Mouse (Mus musculus): ENCODE measurements around the gene Erc2.
"Not testable (repeated sequence)": the region's sequence is repeated elsewhere in the genome, so short reads cannot be mapped to it uniquely, and the experiment has no call there.

Erc2 gene

DNA sequence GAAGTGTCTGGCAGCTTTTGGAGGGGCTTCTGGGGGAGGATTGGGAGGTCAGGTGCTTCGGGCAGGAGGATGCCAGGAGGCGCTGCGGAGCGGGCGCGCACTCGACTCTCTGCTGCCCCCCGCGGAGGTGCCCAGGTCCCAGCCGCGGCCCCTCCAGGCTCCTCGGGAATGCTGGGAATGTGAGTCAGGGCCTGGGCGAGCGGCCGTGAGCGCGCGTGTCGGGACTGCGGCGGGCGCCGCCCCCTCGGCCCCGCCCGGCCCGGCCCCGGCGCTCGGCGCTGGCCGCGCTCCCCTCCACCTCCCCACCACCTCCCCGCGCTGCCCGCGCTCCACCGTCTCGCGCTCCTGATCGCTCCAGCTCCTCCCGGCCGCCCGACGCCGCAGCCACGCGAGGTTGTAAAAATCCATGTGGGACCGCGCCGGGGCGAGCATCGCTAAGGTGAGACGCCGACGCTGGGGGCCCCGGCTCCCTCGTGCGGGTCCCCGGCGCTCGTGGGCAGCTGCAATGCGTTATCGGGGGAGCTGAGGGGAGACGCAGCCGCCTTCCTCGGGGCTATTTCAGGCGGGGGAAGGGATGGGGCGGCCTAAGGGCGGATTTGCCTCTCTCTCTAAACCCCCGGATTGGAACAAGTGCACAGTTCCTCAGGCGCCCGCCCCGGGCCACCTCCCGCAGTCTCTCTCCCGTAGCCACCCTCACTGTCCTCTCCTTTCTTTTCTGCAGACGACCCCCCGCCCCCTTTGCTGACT, at the start of gene Erc2:
TSS of gene Erc2 (plus strand) at position 253 of the 747 bp plus-strand sequence.
- DNase-seq = peak in 1 of 2 experiments; percentile 4

DNA sequence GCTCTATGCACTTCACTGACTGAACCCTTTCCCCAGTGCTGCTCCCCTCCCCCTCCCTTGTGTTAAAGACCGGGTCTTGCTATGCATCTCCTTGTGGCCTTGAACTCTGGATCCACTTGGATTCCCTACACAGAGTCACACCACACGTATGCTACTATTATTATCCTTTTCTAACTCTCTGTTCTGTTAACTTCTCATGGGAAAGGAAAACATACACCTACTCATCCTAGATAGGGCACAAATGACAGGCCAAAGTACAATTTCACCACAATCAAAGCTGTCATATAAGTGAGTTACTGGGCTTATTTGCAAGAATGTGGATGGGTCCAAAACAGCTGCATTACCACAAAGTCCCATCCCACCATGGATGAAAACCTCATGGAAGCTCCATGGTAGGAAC, 43.8 kb upstream of the Erc2 start:
- no peak for DNase-seq

DNA sequence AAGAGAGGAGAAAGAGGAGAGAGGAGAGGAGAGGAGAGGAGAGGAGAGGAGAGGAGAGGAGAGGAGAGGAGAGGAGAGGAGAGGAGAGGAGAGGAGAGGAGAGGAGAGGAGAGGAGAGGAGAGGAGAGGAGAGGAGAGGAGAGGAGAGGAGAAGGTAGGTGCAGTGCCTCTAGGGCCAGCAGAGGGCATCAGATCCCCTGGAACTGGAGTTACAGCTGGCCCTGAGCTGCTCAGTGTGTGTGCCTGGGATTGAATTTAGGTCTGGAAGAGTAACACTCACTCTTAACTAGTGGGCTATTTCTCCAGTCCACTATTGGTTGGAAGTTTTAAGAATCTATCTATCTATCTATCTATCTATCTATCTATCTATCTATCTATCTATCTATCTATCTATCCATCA, 32.6 kb upstream of the Erc2 start:
- DNase-seq = not testable (repeated sequence)

DNA sequence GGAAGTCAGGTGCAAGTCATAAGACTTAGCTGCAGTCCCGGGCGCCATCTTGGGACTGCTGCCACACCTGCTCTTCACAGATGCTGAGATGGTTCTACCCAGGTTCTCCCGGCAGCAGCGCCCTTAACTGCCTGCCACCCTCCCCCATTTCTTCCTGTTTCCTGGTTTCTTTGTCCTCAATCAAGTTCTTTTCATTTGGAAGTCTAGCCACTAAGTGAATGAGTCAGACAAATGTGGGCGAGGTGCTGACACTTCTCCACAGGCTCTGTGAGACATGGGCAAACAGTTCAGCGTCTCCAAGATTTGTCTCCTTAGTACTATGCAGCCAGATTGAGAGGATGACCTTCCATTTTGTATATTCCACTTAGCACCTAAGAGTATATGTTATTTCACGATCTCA, 30.1 kb upstream of the Erc2 start:
- no peak for DNase-seq

DNA sequence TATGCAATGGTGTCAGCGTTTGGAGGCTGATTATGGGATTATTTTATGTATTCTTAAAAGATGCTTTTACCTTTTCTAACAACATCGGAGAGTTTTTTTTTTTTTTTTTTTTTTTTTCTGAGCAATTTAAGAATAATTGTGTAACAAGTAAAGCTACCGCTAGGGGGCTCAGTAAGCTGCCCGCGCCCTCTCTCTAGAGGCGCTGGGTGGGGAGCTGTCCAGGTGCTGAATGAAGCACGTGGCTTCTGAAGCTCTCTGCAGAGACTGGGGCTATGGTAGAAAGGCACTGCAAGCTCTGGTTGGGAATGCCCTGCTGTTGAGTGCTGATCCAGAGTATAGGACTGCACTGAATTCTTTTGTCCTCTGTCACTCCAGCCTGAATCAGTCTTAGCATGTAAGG, 26.0 kb upstream of the Erc2 start:
- peak; percentile 72 to 73 for DNase-seq

DNA sequence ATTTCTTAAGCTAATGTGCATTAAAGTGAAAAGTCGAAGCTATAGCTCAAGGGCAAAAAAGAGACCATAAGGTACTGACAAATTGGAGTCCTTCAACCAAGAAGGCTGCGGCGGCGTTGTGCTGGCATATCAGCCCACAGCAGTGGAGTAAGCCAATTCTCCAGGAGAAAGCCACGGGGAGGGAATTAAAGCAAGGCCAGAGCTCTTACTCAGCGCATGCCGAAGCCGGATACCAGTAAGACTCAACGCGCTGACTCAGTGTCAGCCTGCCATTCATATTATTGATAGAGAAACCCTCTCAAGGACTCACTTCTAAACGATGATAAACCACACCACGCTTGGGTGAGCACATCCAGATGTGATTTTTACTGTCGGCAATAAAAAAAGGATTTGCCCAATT, 20.1 kb upstream of the Erc2 start:
- DNase-seq = no peak

DNA sequence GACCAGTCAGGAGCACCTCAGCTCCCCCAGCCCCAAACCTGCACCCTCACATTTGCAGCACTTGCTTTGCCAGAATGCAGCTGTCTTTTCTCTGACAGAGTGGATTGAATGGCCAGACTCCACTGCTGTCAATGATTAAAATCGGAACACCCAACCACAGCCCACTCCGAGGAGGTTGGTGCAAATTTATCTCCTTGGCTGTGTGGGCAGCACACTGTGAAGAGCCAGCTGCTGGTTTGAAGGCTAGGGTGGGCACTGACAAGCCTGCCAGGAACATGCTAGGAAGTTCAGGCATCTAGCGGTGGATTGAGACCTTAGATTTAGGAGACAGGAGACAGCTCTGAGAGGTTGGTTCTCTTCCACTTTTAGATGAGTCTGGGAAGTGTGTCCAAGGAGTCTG, 14.8 kb upstream of the Erc2 start:
- no peak for DNase-seq

DNA sequence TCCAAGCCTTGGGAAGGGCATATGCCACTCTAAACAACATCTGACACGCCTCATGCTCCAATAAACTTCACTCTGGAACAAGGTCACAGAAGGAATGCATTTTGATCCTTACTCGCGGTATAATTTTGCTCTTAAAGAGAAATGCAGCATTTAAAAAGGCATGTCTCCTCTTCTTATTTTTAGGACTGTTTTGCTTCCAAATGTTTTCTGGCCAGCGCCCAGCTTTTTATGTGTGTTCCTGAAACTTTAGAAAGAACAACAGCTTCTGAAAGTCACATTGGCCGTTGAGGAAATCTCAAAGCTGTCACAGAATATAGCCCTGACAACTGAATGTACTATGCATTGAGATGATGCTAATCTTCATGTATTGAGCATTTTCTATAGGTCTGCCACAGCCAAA, 8.5 kb upstream of the Erc2 start:
- no peak for DNase-seq

DNA sequence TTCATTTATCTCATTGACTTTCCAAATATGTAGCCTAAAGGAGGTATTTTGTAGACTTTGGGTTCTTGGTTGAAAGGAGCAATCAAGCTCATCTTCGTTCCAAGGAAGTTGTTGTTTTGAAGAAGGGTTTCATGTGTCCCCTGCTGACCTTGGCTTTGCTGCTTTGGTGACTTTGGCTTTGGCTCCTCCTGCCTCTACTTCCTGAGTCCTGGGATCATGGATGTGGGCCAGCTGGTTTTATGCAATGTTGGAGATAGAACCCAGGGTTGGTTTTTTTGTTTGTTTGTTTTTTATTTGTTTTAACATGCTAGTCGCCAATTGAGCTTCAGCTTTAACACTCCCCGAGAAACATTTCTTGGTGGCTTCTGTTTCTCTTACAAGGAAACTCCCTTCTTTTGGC, 4.9 kb upstream of the Erc2 start:
- no peak for DNase-seq

DNA sequence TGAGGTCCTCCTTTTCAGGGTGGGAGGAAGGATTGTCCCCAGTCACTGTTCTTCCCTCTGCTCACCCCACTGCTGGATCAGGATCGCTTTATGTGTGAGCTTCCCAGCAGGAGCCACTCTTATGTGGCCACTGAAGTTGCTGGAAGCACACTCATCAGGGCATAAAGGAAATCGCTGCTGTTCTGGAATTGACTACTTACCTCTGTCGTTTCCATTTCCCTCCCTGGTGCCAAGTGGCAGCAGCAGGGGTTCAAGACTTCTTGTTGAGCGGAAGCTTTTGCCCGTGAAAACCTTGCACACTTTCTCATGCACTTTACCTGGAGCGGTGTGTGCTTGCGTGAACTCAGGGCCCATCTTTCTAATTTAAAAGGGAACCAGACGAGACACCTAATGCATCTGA, 652 bp upstream of the Erc2 start:
- DNase-seq = no peak

DNA sequence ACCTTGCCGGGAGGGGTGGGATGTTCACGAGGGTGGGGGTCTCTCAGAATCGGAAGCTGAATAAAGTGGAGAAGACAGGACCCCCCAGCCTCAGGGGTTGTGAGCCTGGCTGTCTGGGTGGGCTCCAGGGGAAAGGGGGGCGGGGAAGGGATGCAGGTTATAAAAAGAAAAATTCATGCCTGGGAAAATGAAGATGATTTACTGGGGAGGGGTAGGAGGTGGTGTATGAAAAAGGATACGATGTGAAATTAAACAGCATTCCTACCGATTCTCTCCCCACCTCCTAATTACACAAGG, 643 bp downstream of the Erc2 start:
- DNase-seq = no peak

DNA sequence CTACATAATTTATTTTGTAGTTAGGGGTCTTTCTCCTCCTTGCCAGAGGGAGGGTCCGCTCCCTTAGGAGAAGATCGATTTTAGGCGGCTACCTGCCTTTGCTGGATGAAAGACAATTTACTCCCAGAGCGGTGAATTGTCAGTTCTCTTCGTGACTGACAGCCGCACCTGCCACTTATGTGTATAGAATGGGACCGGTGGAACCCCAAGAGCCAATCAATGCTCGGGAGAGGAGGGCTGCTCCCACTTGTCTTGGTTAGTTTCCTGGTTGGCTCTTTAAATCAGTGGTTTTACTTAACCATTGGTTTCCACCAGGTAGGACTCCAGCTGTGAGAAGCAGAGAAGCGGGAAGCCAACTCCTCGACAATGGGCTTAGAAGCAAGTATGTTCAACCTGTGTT, 1.1 kb downstream of the Erc2 start:
- no peak for DNase-seq

DNA sequence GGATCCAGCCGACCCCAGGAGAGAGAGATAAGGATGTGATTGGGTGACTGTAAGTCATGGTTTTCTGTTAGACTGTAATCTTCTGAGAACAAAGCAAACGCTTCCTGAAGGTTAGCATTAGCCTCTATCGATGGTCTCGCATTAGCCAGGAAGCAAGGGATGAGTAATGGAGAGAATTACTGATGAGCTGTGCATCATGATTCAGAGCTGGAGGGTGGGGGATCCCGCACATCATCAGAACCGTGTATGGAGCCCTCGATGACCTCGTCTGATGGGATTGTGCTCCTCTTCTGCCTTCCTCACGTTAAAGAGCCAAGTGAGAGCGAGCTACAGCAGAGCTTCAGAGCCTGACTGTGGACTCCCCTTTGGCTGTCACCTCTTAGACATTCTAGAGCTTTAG, 6.5 kb downstream of the Erc2 start:
- DNase-seq = no peak

DNA sequence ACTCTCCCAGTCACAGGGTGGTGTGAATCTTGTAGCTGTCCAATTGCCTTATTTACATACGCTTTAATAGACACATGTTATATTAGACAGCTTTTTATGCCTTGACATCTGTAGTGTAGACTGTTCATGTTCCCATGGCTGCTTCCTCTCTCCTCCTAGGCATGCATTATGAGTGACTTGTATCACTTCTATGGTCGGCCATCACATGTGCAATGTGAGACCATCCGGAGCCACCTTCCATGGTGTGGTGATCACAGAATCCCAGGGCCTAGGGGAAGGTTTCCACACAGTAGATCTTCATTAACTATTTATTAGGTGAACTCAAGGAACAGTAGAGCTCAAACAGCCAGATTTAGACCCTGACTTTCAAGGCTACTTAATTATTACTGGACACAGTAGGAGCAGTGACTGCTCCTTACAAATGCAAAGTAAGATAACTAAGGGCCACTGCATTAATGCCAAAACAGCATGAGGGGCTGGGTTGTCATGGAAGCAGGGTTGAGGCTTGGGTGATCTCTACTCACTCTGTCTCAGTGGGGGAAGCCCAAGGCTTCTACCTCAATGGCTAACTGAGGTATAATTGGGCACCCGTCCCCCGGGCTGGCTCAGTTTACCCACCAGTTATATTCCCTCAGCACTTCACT, 7.3 kb downstream of the Erc2 start:
- DNase-seq = no peak

DNA sequence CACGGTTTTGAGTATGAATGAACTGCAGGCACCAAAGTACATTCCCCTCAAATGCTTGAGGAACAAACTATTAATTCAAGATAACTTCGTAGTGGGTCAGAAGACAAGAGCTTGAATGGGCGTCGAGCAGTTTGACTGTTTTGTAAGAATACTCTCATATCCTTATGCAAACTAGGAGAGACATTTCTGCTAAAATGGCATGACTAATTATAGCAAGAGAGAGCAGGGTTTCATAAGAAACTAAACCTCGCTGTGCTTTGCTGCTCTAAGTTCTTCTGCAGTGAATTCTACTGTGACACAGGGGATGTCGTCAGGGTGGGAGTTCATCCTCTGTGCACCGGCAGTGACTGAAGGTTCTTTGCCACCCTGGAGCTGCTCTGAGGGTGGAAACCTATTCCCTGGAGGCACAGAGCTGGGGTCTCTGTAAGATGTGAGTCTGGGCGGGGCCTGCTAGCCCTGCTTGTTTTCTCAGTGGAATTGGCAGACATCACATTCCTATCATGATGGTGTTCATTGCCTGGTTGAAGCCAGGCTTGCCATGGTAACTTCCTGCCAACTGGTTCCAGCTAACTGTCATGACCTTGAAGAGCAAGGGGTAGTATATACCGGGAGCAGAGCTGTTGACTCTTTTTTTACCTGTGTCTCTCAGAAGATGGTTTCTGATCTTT, 8.9 kb downstream of the Erc2 start:
- DNase-seq = no peak

DNA sequence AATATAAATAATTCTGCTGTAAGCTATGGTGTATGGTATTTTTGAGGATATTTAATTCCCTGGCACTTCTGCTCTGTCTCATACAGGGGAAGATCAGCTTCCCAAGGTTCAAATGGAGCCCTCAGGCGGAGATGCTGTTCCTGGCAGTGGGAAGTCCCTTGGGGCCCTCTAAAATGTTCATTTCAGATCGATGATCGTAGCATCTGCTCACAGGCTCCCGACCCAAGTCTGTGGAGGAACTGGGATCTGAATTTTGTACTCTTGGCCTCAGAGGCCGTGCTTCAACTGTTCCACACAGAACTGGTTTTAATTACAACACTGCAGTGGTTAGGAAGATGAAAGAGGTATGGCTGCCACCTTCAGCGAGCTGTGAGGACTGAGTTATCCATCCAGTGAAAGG, 12.5 kb downstream of the Erc2 start:
- DNase-seq = no peak

DNA sequence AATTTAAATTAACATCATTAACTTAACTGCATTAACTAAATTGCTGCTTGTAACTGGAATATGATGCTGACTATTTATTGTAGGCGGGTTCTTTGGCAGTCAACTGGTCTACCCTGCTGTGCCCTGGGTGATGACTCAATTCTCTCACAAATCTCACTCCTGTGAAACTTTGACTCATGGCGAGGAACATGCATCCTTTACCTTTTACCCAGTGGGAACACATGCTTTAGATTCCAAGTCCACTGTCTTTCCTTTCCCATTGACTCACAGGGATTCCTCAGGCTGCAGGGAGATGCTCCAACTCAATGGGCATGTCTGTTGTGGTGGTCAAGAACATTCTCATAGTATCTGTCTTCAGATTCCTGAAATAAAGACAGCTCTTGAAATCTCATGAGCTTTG, 14.3 kb downstream of the Erc2 start:
- no peak for DNase-seq

DNA sequence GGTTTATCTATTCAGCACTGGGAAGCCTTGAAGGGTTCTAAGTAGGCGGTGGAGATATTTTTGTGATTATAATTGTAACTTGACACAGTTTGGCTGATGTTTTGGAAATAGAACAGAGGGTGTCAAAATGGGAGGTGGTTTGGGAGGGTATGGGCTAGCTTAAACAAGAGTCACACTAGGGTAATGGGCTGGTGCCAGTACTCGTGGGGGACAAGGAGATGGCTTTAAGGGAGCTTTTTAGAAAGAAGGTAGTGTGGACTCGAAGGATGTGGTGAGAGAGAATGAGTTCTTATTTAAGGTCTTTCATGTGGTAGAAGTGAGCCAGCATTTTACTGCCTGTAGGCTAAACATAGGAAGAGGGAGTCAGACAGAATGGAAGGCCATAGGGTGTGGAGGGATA, 19.2 kb downstream of the Erc2 start:
- no peak for DNase-seq

DNA sequence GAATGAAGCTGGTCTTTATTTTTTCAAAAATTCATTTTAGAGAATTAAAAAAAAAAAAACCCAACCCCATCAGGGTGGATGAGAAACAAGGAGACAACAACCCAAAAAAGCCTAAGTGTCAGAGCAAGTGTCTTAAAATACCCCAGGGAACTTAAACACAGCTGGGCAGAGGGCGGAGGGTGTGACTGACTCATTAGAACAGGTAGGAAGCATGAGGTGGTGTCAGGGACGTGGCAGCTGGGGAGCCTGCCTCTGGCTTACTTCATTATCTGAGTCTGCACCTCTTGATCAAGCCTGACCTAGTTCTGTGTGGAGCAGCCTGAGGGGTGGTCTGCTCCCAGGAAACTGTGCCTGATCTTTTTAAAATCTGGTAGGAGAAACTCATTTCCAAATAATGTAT, 20.8 kb downstream of the Erc2 start:
- no peak for DNase-seq

DNA sequence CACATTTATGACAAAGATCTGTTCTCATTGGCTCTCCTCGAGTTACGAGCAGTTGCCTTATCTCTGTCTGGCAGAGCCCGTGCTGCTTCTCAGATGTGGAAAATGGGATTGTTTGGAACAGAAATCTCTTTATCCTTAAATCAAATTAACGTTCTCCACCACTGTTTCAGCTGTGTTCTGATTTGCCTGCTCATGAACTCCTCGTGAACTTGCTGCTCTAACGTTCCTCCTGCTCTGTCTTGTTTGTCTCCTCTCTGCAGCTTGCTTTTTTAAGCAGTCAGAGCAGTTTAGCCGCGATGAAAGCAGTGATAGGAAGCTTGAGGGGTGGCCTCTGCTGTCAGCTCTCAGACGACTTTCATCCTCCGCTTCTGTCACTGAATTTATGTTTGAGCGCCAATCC, 32.4 kb downstream of the Erc2 start:
- DNase-seq = no peak

DNA sequence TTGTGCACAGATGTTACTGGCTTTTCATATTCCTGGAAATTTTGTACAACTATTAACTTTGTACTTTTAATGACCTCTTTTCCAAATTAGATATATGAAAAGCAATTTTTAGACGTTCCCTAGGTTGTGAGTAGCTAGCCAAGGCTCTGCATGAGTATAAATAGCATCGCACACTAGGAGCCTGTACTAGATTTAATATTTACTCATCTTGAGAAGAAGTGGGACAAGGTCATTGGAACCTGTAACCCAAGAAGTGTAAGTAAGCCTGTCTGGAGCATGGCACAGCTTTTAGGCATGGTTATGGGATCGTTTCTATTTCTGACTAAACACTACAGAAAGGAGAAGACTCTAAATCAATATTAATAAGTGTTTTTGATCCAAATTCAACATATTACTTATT, 36.4 kb downstream of the Erc2 start:
- no peak for DNase-seq

DNA sequence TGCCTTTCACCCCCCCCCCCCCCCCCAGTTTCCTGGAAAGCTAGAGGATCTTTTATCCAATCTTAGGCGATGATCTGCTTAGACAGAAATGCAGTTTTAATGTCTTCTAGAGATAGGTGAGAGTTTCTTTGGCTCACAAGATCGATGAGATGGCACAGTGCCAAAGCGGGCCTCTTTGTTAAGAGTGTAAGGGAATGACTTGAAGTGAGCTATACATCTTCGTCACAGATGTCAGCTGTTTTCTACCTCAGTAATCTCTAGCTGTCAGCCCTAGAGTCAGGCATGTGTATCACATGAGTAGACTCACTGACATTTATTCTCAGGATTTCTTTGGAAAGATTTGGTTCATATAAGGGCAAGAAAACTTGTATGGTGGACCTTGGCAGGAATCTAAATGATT, 39.2 kb downstream of the Erc2 start:
- no peak for DNase-seq

DNA sequence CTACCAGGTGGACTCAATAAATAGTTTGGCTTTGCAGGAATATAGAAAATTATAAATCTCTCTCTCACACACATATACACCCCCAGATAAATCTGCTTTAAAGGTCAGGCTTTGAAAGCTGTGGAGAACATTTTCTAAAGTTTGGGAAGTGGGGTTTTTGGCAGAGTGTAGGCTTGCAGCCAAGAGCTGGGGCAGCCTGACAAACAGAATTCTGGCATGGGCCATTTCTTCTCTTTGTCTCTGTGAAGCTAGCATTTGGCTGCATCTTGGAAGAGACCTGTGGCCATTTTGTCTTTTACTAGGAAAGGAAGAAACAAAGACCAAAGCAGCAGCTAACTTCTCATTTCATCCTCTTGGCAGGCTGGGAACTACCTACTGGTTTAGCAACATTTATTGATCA, 40.0 kb downstream of the Erc2 start:
- no peak for DNase-seq

DNA sequence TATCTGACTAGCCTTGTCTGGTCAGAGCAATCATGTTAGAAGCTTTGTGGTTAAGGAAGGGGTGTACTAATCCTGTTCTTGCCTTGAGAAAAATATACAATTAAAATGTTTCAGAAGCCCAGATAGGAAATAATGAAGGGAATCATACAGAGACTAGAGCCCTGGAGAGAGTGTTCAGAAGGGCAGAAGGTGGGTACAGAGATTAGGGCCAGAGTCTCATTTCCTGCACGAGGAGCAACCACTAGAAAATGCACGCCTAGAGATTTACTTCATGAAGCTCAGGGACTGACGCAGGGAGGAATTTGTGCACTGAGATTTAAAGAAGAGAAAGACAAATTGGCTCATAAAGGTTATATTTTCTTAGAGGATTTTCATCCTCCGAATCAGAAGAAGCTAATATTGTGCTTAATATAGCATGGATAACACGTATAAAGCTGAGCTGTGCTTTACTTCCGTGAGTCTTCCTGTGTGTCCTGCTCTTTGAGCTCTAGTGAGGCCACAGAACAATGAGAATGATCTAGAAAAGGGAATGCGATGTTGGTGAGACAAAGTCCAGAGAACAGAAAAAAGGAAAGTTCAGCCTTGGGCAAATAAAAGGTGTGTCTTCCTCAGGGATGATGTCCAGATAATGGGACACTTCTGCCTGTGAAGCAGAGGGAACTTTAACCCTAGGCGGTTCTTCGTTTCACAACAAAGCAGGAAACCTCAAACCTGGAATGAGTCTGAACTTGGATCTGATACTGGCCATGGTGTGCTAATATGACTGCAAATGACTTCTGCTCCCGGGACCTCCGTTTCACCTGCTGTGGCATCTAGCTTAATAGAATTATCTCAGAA, 45.0 kb downstream of the Erc2 start:
- no peak for DNase-seq
